Mouse (Mus musculus) olfactory bulb, adult 2 months (tissue): Measurements from ENCODE around the gene Olfr95.

Experiments
- CTCF ChIP-seq: fragments of 200-500 bp; IDR thresholded peaks from 2 replicates; pipeline ENCODE4 v1.5.1; 2012; ENCODE audit warnings: low read depth, mild to moderate bottlenecking, low read length, moderate library complexity; ENCODE audit not compliant: insufficient read depth
- POLR2A ChIP-seq: fragments of 200-500 bp; IDR thresholded peaks from 2 replicates; pipeline ENCODE4 v1.6.1; 2012; ENCODE audit warnings: mild to moderate bottlenecking, low read depth, low read length, moderate library complexity; ENCODE audit not compliant: insufficient read depth

- no peak for TF ChIP-seq POLR2A
- no peak for TF ChIP-seq CTCF
These were observed 5.6 kb upstream of the Olfr95 start for GRCm38 (mm10) chr17:37218486-37218885.
